Comparison of ENCODE assay signal across 37 mouse cellular contexts in the genomic region with DNA sequence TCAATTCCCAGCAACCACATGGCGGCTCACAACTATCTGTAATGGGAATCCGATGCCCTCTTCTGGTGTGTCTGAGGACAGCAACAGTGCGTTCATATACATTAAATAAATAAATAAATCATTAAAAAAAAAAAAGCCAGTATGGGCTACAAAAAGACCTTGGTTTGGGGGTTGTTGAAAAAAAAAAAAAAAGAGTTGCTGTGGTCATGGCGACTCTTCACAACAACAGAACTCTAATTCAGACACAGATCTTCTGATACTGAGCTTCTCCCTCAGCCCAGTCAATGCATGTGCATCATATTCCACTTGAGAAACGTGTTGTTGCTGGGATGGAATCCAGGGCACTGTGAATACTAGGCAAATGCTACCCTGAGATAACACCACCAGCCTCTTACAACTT. TPM values are rescaled to one million over a fixed set of nuclear protein-coding genes. Genes with fewer than 3 reads are reported as not detected.
"Had no signal": no experiment of that assay in that cellular context is flagged by ENCODE, and none has a peak within 500 bp of the region (broad histone marks: within the 10 kb centered on the region; RNA-seq: fewer than 3 reads in every experiment).

No protein-coding gene starts in this region.

- H3K4me3 ChIP-seq: heart, adult 2 months; heart, embryonic 10.5 days; heart, embryonic 12.5 days; hindbrain, embryonic 10.5 days; hindbrain, embryonic 12.5 days; intestine, embryonic 15.5 days; left cerebral cortex, adult 2 months; limb, embryonic 10.5 days; limb, embryonic 12.5 days; liver, embryonic 13.5 days had no signal

- H3K27ac ChIP-seq: heart, adult 2 months; heart, embryonic 10.5 days; hindbrain, embryonic 10.5 days; hindbrain, embryonic 12.5 days; hindbrain, embryonic 14.5 days; intestine, embryonic 15.5 days; left cerebral cortex, adult 2 months; limb, embryonic 10.5 days; limb, embryonic 12.5 days; liver, embryonic 13.5 days had no signal

- H3K27me3 ChIP-seq: heart, embryonic 12.5 days; hindbrain, embryonic 12.5 days; intestine, embryonic 15.5 days; limb, embryonic 12.5 days; liver, embryonic 13.5 days had no signal

- ATAC-seq: hindbrain, embryonic 16.5 days; inflammation-experienced regulatory T-cells, adult 6 months; intestine, embryonic 15.5 days; intestine, postnatal 0 days had no signal

- DNase-seq: gastrocnemius, postnatal 14 days; gastrocnemius, postnatal 36 days; heart, adult 11 months; heart, adult 2 months; heart, postnatal 10 days; heart, postnatal 4 days; kidney, adult 18-20 months; kidney, adult 8-10 months; kidney, postnatal 10 days; kidney, postnatal 25 days; kidney, postnatal 4 days; liver; liver, embryonic 13.5 days had no signal

- H3K9me3 ChIP-seq: heart, embryonic 10.5 days; heart, embryonic 12.5 days; hindbrain, embryonic 10.5 days; hindbrain, embryonic 12.5 days; intestine, embryonic 15.5 days; limb, embryonic 10.5 days; limb, embryonic 12.5 days; liver, embryonic 13.5 days had no signal

- H3K9ac ChIP-seq: heart, embryonic 12.5 days; hindbrain, embryonic 12.5 days; hindbrain, embryonic 14.5 days; intestine, embryonic 15.5 days; limb, embryonic 12.5 days; liver, embryonic 13.5 days had no signal

- H3K4me1 ChIP-seq: heart, embryonic 10.5 days; heart, embryonic 12.5 days; hindbrain, embryonic 10.5 days; hindbrain, embryonic 12.5 days; intestine, embryonic 15.5 days; limb, embryonic 10.5 days; limb, embryonic 12.5 days; liver, embryonic 13.5 days had no signal

- H3K4me2 ChIP-seq: heart, embryonic 12.5 days; hindbrain, embryonic 12.5 days; hindbrain, embryonic 14.5 days; intestine, embryonic 15.5 days; limb, embryonic 12.5 days; liver, embryonic 11.5 days; liver, embryonic 13.5 days had no signal

RNA-seq across cellular contexts. Expression of a gene that starts 49.1 kb away (rescaled TPM):
- total RNA-seq: gastrocnemius, adult 18-20 months; gastrocnemius, adult 8-10 months; gastrocnemius, postnatal 14 days; gastrocnemius, postnatal 36 days; heart, adult 2 months; heart, postnatal 25 days; layer of hippocampus, adult 18-20 months; layer of hippocampus, postnatal 10 days; layer of hippocampus, postnatal 25 days; left cerebral cortex, adult 2 months; left cerebral cortex, postnatal 14 days; left cerebral cortex, postnatal 36 days had no signal
- polyA plus RNA-seq: gonadal fat pad, adult 2 months; heart, adult 2 months; heart, embryonic 10.5 days; heart, embryonic 12.5 days; inflammation-experienced regulatory T-cells, adult 6 months; intestine, embryonic 15.5 days; intestine, postnatal 0 days; kidney, embryonic 14.5 days; limb, embryonic 12.5 days; limb, embryonic 14.5 days; liver, embryonic 11.5 days; liver, embryonic 13.5 days had no signal
